Mouse (Mus musculus): ENCODE measurements around the gene Cul3. TPM values are rescaled to one million over a fixed set of nuclear protein-coding genes. Genes with fewer than 3 reads are reported as not detected.

The Cul3 gene
- 1.3 and 4.5 TPM in 2 replicates for polyA plus RNA-seq (2012; rRNA removed)

DNA sequence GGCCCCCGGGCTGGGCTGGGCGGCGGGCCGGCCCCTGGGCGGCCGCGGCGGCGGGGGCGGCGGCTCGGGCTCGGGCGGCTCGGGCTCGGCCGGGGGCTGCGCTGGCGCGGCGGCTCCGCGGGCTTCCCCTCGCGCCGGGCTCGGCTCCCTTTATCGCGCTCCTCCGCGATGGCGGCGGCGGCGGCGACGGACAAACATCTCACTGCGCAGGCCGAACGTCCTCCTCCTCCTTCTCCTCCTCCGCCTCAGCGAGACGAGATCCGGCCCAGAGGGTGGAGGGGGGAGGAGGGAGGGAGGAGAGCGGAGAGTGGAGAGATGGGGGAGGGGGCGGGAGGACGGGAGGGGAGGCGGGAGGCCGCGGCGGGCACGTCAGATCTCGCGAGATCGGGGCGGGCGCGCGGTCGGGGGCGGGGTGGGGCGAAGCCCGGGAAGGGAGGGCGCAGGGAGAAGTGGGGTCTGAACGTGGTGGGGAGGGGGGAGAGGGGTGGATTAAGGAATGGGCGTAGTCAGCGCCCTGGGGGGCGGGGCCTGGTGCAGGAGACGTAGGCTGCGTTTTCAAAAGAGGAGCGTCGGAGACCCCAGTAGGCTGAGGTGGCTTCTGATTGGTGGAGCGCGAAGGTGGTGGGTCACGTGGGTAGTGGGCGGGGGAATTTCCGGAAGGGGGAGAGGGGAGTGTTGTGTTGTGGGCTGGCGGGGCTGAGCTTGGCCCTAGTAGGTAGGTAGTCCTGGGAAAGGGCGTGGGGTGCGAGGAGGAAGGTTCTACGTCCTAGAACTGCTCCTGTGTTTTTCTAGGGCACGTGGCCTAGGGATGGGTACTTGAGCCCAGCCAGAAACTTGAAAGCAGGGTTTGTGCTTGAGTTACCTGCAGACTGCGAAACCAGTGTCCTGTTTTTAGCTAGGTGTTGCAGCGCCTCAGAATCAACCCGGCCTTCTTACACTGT is at the start of gene Cul3:
Cul3 (minus strand) TSS at position 45 of the 941 bp plus-strand sequence.
- WGBS = under 1% methylated on average over 78 of the region's 85 CpGs
- TF ChIP-seq CTCF (IDR thresholded peaks at IDR 0.05; ENCODE audit: extremely low read depth, insufficient read length, insufficient replicate concordance, low read depth, low read length) (no peak), POLR2A (IDR thresholded peaks at IDR 0.05; ENCODE audit: low read depth, low read length) (peak; percentile 85)
- H3K4me1 ChIP-seq (ENCODE audit: control insufficient read depth, insufficient read depth, insufficient read length, low read length) = peaks cover 4% of the 10 kb centered on the region

GRCm38 (mm10) chr1:80389518-80389917 is 49.2 kb upstream of the Cul3 start:
- Histone ChIP-seq H3K4me3 (ENCODE audit: low read depth, low read length) (no peak overlapping the region), H3K4me1 (ENCODE audit: control insufficient read depth, insufficient read depth, insufficient read length, low read length) (no peaks in the 10 kb centered on the region), H3K27me3 (ENCODE audit: control insufficient read depth, insufficient read depth, low read length) (no peaks in the 10 kb centered on the region), H3K27ac (ENCODE audit: insufficient read depth, low read depth, low read length) (no peak overlapping the region), H3K36me3 (ENCODE audit: control insufficient read depth, insufficient read depth, low read length) (no peaks in the 10 kb centered on the region)
- WGBS = 73% methylated on average over 7 of the region's 7 CpGs
- no peak for TF ChIP-seq CTCF (IDR thresholded peaks at IDR 0.05; ENCODE audit: extremely low read depth, insufficient read length, insufficient replicate concordance, low read depth, low read length)

More for the DNA sequence above, at the start of gene Cul3:
- Histone ChIP-seq H3K4me3 (ENCODE audit: low read depth, low read length) (peak within 1 kb of the TSS; percentile 98), H3K27ac (ENCODE audit: insufficient read depth, low read depth, low read length) (peak within 1 kb of the TSS; percentile 86), H3K36me3 (ENCODE audit: control insufficient read depth, insufficient read depth, low read length) (no peaks in the 10 kb centered on the region), H3K27me3 (ENCODE audit: control insufficient read depth, insufficient read depth, low read length) (no peaks in the 10 kb centered on the region)

GRCm38 (mm10) chr1:80383613-80384589 is 43.6 kb upstream of the Cul3 start:
- 71% methylated on average over 25 of the region's 25 CpGs for WGBS
- H3K36me3 ChIP-seq (ENCODE audit: control insufficient read depth, insufficient read depth, low read length) = no peaks in the 10 kb centered on the region
- TF ChIP-seq POLR2A (IDR thresholded peaks at IDR 0.05; ENCODE audit: low read depth, low read length) (no peak), CTCF (IDR thresholded peaks at IDR 0.05; ENCODE audit: extremely low read depth, insufficient read length, insufficient replicate concordance, low read depth, low read length) (no peak)
- no peaks in the 10 kb centered on the region for H3K27me3 ChIP-seq (ENCODE audit: control insufficient read depth, insufficient read depth, low read length)
- H3K4me1 ChIP-seq (ENCODE audit: control insufficient read depth, insufficient read depth, insufficient read length, low read length) = no peaks in the 10 kb centered on the region
- H3K27ac ChIP-seq (ENCODE audit: insufficient read depth, low read depth, low read length) = no peak overlapping the region
- H3K4me3 ChIP-seq (ENCODE audit: low read depth, low read length) = peak overlapping the region; percentile 1; the same call in 1 of the 2 replicates

DNA sequence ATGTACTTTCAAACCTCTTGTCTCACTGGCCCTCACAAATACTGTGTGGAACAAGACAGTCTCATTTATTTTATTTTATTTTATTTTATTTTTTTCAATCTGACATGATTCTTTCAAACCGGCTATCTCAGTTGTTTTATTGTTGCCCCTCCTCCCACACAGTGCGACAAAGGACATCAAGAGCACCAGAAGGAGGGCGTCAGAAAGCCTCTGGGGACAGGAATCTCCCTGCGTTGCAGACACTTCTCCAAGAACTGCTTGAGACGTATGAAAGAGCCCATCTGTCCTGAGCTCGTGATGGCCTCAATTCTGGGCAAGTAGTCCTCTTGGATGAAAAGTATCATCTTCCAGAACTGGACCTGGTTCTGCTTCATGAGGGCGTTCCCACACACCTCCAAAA is 42.6 kb upstream of the Cul3 start:
- 73% methylated on average over 7 of the region's 7 CpGs for WGBS
- Histone ChIP-seq H3K27me3 (ENCODE audit: control insufficient read depth, insufficient read depth, low read length) (no peaks in the 10 kb centered on the region), H3K4me3 (ENCODE audit: low read depth, low read length) (no peak overlapping the region), H3K36me3 (ENCODE audit: control insufficient read depth, insufficient read depth, low read length) (no peaks in the 10 kb centered on the region), H3K4me1 (ENCODE audit: control insufficient read depth, insufficient read depth, insufficient read length, low read length) (no peaks in the 10 kb centered on the region), H3K27ac (ENCODE audit: insufficient read depth, low read depth, low read length) (no peak overlapping the region)
- no peak for TF ChIP-seq CTCF (IDR thresholded peaks at IDR 0.05; ENCODE audit: extremely low read depth, insufficient read length, insufficient replicate concordance, low read depth, low read length)
- TF ChIP-seq POLR2A (IDR thresholded peaks at IDR 0.05; ENCODE audit: low read depth, low read length) = no peak

- no peaks in the 10 kb centered on the region for H3K4me1 ChIP-seq (ENCODE audit: control insufficient read depth, insufficient read depth, insufficient read length, low read length)
- no peak overlapping the region for H3K27ac ChIP-seq (ENCODE audit: insufficient read depth, low read depth, low read length)
- TF ChIP-seq CTCF (IDR thresholded peaks at IDR 0.05; ENCODE audit: extremely low read depth, insufficient read length, insufficient replicate concordance, low read depth, low read length) (no peak), POLR2A (IDR thresholded peaks at IDR 0.05; ENCODE audit: low read depth, low read length) (no peak)
- WGBS = 31% methylated on average over 4 of the region's 4 CpGs
- H3K4me3 ChIP-seq (ENCODE audit: low read depth, low read length) = no peak overlapping the region
- H3K27me3 ChIP-seq (ENCODE audit: control insufficient read depth, insufficient read depth, low read length) = no peaks in the 10 kb centered on the region
- no peaks in the 10 kb centered on the region for H3K36me3 ChIP-seq (ENCODE audit: control insufficient read depth, insufficient read depth, low read length)
These were observed 41.0 kb upstream of the Cul3 start for GRCm38 (mm10) chr1:80381302-80381701.

GRCm38 (mm10) chr1:80372010-80372409 is 31.7 kb upstream of the Cul3 start:
- no peaks in the 10 kb centered on the region for H3K4me1 ChIP-seq (ENCODE audit: control insufficient read depth, insufficient read depth, insufficient read length, low read length)
- no peaks in the 10 kb centered on the region for H3K27me3 ChIP-seq (ENCODE audit: control insufficient read depth, insufficient read depth, low read length)
- no peak overlapping the region for H3K4me3 ChIP-seq (ENCODE audit: low read depth, low read length)
- no peak overlapping the region for H3K27ac ChIP-seq (ENCODE audit: insufficient read depth, low read depth, low read length)
- TF ChIP-seq POLR2A (IDR thresholded peaks at IDR 0.05; ENCODE audit: low read depth, low read length) (no peak), CTCF (IDR thresholded peaks at IDR 0.05; ENCODE audit: extremely low read depth, insufficient read length, insufficient replicate concordance, low read depth, low read length) (no peak)
- WGBS = 76% methylated on average over 3 of the region's 3 CpGs
- H3K36me3 ChIP-seq (ENCODE audit: control insufficient read depth, insufficient read depth, low read length) = no peaks in the 10 kb centered on the region
